Mouse (Mus musculus) forebrain, embryonic 14.5 days (tissue): Measurements from ENCODE around the gene Snd1. TPM values are rescaled to one million over a fixed set of nuclear protein-coding genes. Genes with fewer than 3 reads are reported as not detected.

Source experiments
- ATAC-seq: fragments of 200-750 bp; cut with Nextera tagmentation; 2 replicates; pipeline ENCODE4 v1.8.0; 2017; ENCODE audit warnings: mild to moderate bottlenecking, moderate library complexity
- DNase-seq: peaks from one replicate; pipeline ENCODE4 v3.0.0-alpha.2; 2015; ENCODE audit warnings: low spot score
- H3K27ac ChIP-seq: fragments of 300-500 bp; sonication (generic); 2 replicates; pipeline ENCODE4 v1.5.1; 2014; ENCODE audit warnings: low read depth, mild to moderate bottlenecking, control low read depth, low read length, moderate library complexity
- H3K27me3 ChIP-seq: fragments of 300-500 bp; sonication (generic); replicated peaks from 2 replicates; pipeline ENCODE4 v1.6.1; 2014; ENCODE audit warnings: low read length, control low read depth, mixed read lengths; ENCODE audit not compliant: control insufficient read depth, insufficient read depth
- H3K36me3 ChIP-seq: fragments of 300-500 bp; sonication (generic); 2 replicates; pipeline ENCODE4 v1.6.1; 2014; ENCODE audit warnings: low read length, control low read depth; ENCODE audit not compliant: control insufficient read depth, insufficient read depth
- H3K4me1 ChIP-seq: fragments of 300-500 bp; sonication (generic); 2 replicates; pipeline ENCODE4 v1.6.1; 2014; ENCODE audit warnings: antibody characterized with exemption, low read length, control low read depth; ENCODE audit not compliant: control insufficient read depth, insufficient read depth
- H3K4me2 ChIP-seq: fragments of 300-500 bp; sonication (generic); 2 replicates; pipeline ENCODE4 v1.6.1; 2014; ENCODE audit warnings: mild to moderate bottlenecking, control low read depth, low read length
- H3K4me3 ChIP-seq: fragments of 300-500 bp; sonication (generic); 2 replicates; pipeline ENCODE4 v1.5.1; 2014; ENCODE audit warnings: low read depth, low read length, control low read depth
- H3K9ac ChIP-seq: fragments of 300-500 bp; sonication (generic); 2 replicates; pipeline ENCODE4 v1.6.1; 2014; ENCODE audit warnings: mild to moderate bottlenecking, low read length, control low read depth, moderate library complexity
- H3K9me3 ChIP-seq: fragments of 300-500 bp; sonication (generic); replicated peaks from 2 replicates; pipeline ENCODE4 v1.6.1; 2016; ENCODE audit warnings: low read length, control low read depth, mixed read lengths; ENCODE audit not compliant: control insufficient read depth
- WGBS: fragments of 180-500 bp; shearing (Covaris S2); extraction: QIAGEN DNeasy Blood & Tissue Kit; methylation state at CpG from one replicate; pipeline ENCODE4 v1.1.7; 2014; 5-methylcytosine and 5-hydroxymethylcytosine counted together
- polyA plus RNA-seq: library from polyadenylated mRNA; unstranded; fragments of >200 nt; fragmentation: Nextera tagmentation; extraction: Ambion mirVana; gene quantifications from 2 replicates; pipeline ENCODE4 v1.2.1, GENCODE M21; 2014

Gene Snd1
- polyA plus RNA-seq, 1 experiment from 2014 or later: 67.9 TPM

GRCm38 (mm10) chr6:28860922-28861321, 386.0 kb downstream of the Snd1 start:
- no peak for ATAC-seq
- no peak for DNase-seq
- WGBS: 11% methylated on average over 2 of the region's 2 CpGs

DNA sequence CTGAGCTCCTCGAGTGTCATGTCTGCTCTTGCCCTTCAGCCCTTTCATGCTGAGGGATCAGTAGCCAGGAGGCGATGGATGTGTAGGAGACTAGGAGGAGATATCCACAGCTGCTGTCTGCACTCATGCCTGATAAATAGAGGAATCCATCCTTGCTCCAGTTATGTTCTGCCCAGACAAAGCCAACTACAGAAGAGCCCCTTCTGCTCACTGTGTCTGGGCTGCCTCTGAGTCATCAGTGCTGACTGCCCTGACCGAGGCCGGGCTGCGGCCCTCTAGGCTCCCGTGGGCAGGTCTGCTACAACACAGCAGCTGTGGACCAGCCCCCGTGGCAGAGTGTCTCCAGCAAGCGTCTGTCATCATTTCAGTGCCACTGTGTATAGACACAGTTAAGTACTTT, 387.4 kb downstream of the Snd1 start:
- Histone ChIP-seq H3K9me3 (no peaks in the 10 kb centered on the region), H3K27ac (no peak overlapping the region), H3K27me3 (no peaks in the 10 kb centered on the region), H3K4me2 (no peak overlapping the region), H3K4me3 (no peak overlapping the region), H3K36me3 (no peaks in the 10 kb centered on the region), H3K4me1 (peaks cover 12% of the 10 kb centered on the region), H3K9ac (no peak overlapping the region)
- ATAC-seq (no peak), DNase-seq (no peak)
- 79% methylated on average over 8 of the region's 8 CpGs for WGBS

More at GRCm38 (mm10) chr6:28860922-28861321, 386.0 kb downstream of the Snd1 start:
- Histone ChIP-seq H3K36me3 (no peaks in the 10 kb centered on the region), H3K9ac (no peak overlapping the region), H3K4me3 (no peak overlapping the region), H3K27me3 (no peaks in the 10 kb centered on the region), H3K9me3 (no peaks in the 10 kb centered on the region), H3K4me1 (peaks cover 12% of the 10 kb centered on the region), H3K4me2 (no peak overlapping the region), H3K27ac (no peak overlapping the region)

DNA sequence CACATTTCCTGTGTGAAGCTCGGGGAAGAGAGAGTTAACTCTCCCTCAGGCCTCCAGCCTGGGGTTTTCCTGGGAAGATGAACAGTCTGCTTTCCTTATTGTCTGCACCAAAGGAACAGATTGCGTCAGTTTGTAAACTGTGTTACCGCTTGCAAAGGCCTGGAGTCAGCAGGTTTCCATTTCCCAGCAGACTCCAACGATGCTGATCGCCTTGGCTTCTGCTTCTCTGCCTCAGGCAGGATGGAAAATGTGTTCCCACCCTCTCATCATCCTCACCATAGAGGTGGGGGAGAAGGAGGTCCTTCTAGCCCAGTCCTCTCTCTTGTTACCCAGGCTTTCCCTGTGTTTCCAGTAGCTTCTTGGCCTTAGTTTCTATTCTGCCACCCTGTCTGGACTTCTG, 389.7 kb downstream of the Snd1 start:
- Histone ChIP-seq H3K36me3 (no peaks in the 10 kb centered on the region), H3K4me3 (no peak overlapping the region), H3K4me2 (no peak overlapping the region), H3K9ac (no peak overlapping the region), H3K27me3 (no peaks in the 10 kb centered on the region), H3K9me3 (no peaks in the 10 kb centered on the region), H3K27ac (no peak overlapping the region), H3K4me1 (peaks cover 15% of the 10 kb centered on the region)
- ATAC-seq (peak; percentile 76), DNase-seq (peak; percentile 87)
- 18% methylated on average over 5 of the region's 5 CpGs for WGBS

DNA sequence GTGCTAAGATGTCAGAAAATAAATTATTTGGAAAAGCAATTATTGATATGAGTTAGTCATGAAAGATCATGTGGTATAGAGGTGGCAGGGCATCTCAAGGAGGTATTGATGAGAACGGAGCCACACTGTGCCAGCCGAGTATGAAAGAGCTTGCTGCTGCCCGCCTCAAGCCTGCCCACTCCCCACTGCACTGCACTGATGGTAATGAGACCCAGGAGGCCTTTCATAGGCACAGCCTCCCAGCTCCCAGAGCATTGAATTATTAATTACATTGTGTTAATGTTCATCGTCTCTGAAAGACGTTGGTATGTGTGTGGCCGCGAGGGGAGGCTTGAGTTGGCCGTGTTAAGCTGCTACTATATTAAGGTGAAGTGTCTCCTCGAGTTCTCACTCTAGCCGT, 390.2 kb downstream of the Snd1 start:
- ATAC-seq: peak; percentile 74
- DNase-seq: peak; percentile 47
- H3K36me3 ChIP-seq: no peaks in the 10 kb centered on the region
- no peak overlapping the region for H3K9ac ChIP-seq
- H3K4me2 ChIP-seq: no peak overlapping the region
- H3K27ac ChIP-seq: no peak overlapping the region
- H3K27me3 ChIP-seq: no peaks in the 10 kb centered on the region
- H3K4me1 ChIP-seq: peaks cover 15% of the 10 kb centered on the region
- H3K4me3 ChIP-seq: no peak overlapping the region
- H3K9me3 ChIP-seq: no peaks in the 10 kb centered on the region
- WGBS: 12% methylated on average over 10 of the region's 10 CpGs

- Histone ChIP-seq H3K4me2 (no peak overlapping the region), H3K27ac (no peak overlapping the region), H3K36me3 (no peaks in the 10 kb centered on the region), H3K9me3 (no peaks in the 10 kb centered on the region), H3K27me3 (no peaks in the 10 kb centered on the region), H3K4me1 (peaks cover 15% of the 10 kb centered on the region), H3K4me3 (no peak overlapping the region), H3K9ac (no peak overlapping the region)
- no peak for ATAC-seq
- WGBS: 96% methylated on average over 3 of the region's 3 CpGs
- no peak for DNase-seq
Observed at GRCm38 (mm10) chr6:28866206-28866605, 391.3 kb downstream of the Snd1 start.

- 47% methylated on average over 2 of the region's 2 CpGs for WGBS
- Histone ChIP-seq H3K4me2 (no peak overlapping the region), H3K9me3 (no peaks in the 10 kb centered on the region), H3K27me3 (no peaks in the 10 kb centered on the region), H3K4me3 (no peak overlapping the region), H3K9ac (no peak overlapping the region), H3K27ac (no peak overlapping the region), H3K36me3 (no peaks in the 10 kb centered on the region), H3K4me1 (peaks cover 20% of the 10 kb centered on the region)
- no peak for ATAC-seq
- DNase-seq: no peak
Observed at GRCm38 (mm10) chr6:28867516-28868251, 392.7 kb downstream of the Snd1 start.

DNA sequence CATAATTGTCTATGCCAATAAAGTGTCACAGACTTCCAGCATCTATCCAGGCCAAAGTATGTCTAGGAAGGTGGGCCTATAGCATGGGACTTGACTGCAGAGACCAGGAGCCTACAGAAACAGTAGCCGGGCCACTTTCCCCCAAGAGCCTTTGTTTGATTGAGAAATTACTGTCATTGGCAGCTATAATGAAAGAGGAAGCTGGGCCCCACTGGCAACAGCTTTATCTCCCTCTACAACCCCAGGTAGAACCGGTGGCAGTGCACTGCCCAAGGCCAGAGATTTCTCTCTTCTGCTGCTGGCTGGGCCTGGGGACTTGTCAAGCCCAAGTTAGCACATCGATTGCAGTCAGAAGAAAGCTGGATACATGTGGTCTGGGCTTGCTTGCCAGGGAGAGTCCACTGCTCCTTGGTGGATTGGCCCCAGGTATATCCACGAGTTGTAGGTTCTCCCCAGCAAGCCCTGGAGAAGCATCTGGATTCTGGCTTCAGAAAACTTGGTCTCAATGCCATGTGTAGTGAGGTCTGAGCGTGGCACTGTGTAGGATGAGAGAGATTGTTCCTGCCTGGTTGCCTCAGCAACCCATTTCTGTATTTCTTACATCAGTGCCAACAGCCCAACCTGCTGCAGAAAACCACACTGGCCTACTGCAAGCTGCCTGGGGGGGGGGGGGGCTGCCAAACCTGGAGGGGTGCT, 396.9 kb downstream of the Snd1 start:
- no peak for ATAC-seq
- no peak for DNase-seq
- Histone ChIP-seq H3K9me3 (no peaks in the 10 kb centered on the region), H3K4me3 (no peak overlapping the region), H3K4me2 (no peak overlapping the region), H3K27me3 (no peaks in the 10 kb centered on the region), H3K27ac (no peak overlapping the region), H3K36me3 (no peaks in the 10 kb centered on the region), H3K9ac (no peak overlapping the region), H3K4me1 (peaks cover 19% of the 10 kb centered on the region)
- 77% methylated on average over 5 of the region's 5 CpGs for WGBS

DNA sequence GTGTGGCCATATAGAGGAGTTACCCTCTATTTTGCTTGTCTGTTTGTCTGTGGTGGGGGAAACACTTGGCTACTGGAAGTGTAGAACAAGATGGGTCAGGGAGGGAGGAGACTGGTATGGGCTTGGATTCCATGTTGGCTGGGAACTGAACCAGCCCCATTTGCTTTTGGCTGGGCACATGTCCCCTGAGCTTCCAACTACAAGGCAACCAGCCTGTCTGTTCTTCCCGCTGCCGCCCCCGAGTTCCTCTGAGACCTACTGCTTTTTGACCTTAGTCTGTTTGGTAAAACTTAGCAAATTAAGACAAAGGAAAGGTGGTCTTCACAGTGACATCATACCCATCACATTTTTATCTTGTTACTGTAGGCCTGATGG, 397.5 kb downstream of the Snd1 start:
- no peak overlapping the region for H3K4me2 ChIP-seq

GRCm38 (mm10) chr6:28874053-28874452, 399.1 kb downstream of the Snd1 start:
- 72% methylated on average over 11 of the region's 11 CpGs for WGBS
- ATAC-seq: no peak

More for the DNA sequence above, 397.5 kb downstream of the Snd1 start:
- no peaks in the 10 kb centered on the region for H3K9me3 ChIP-seq
- DNase-seq (no peak), ATAC-seq (no peak)
- no peak overlapping the region for H3K27ac ChIP-seq
- H3K27me3 ChIP-seq: no peaks in the 10 kb centered on the region
- WGBS: 95% methylated on average over 3 of the region's 3 CpGs
- peaks cover 24% of the 10 kb centered on the region for H3K4me1 ChIP-seq
- H3K9ac ChIP-seq: no peak overlapping the region
- H3K4me3 ChIP-seq: no peak overlapping the region
- no peaks in the 10 kb centered on the region for H3K36me3 ChIP-seq

More at GRCm38 (mm10) chr6:28874053-28874452, 399.1 kb downstream of the Snd1 start:
- H3K9ac ChIP-seq: 0 out of 2 replicates have a peak overlapping the region, but pooled peaks have one; percentile 17
- no peak for DNase-seq
- H3K4me1 ChIP-seq: peaks cover 34% of the 10 kb centered on the region
- H3K9me3 ChIP-seq: no peaks in the 10 kb centered on the region
- no peaks in the 10 kb centered on the region for H3K27me3 ChIP-seq
- no peak overlapping the region for H3K27ac ChIP-seq
- H3K4me3 ChIP-seq: no peak overlapping the region
- no peak overlapping the region for H3K4me2 ChIP-seq
- H3K36me3 ChIP-seq: no peaks in the 10 kb centered on the region
